Mouse (Mus musculus): ENCODE data around the gene Cacna1a. TPM values are rescaled to one million over a fixed set of nuclear protein-coding genes. Genes with fewer than 3 reads are reported as not detected.
"Not testable (repeated sequence)": the region's sequence is repeated elsewhere in the genome, so short reads cannot be mapped to it uniquely, and the experiment has no call there.

Gene Cacna1a
- total RNA-seq, 1 experiment from 2014 or later = 13.2 TPM

DNA sequence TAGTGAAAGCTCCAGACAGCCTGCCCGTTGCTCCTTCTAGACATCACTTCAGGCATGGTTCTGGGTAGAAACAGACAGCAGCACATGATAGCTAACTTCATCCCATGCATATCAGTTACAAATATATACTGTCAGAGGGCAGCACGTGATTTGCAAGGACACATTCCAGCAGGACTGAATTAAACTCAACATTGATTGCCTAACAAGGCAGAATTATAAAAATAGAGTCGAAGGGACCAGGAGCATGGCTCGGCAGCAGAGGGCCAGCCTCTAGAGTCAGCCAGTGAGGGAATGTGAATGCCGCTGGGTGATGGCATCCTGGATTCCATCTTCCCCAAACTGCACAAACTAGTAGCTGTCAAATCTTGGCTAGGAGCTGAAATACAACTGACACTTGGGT lies 119.0 kb downstream of the Cacna1a start:
- ATAC-seq (replicated peaks in 1 of 2; ENCODE audit: insufficient read depth in 1 of 2, low FRiP score in 2 of 2, low TSS enrichment in 1 of 2, low read depth in 1 of 2, poor library complexity in 2 of 2, severe bottlenecking in 2 of 2) = no peak

- ATAC-seq (replicated peaks in 1 of 2; ENCODE audit: insufficient read depth in 1 of 2, low FRiP score in 2 of 2, low TSS enrichment in 1 of 2, low read depth in 1 of 2, poor library complexity in 2 of 2, severe bottlenecking in 2 of 2) = not testable (repeated sequence)
These were observed 121.5 kb downstream of the Cacna1a start for GRCm38 (mm10) chr8:84509764-84510163.

- ATAC-seq (replicated peaks in 1 of 2; ENCODE audit: insufficient read depth in 1 of 2, low FRiP score in 2 of 2, low TSS enrichment in 1 of 2, low read depth in 1 of 2, poor library complexity in 2 of 2, severe bottlenecking in 2 of 2) = no peak
These were observed 123.4 kb downstream of the Cacna1a start for GRCm38 (mm10) chr8:84511621-84512020.

GRCm38 (mm10) chr8:84513765-84514164 lies 125.5 kb downstream of the Cacna1a start:
- 0 out of 4 replicates have a peak, but pooled peaks of 1 of the 2 experiments have one; percentile 42 for ATAC-seq (replicated peaks in 1 of 2; ENCODE audit: insufficient read depth in 1 of 2, low FRiP score in 2 of 2, low TSS enrichment in 1 of 2, low read depth in 1 of 2, poor library complexity in 2 of 2, severe bottlenecking in 2 of 2)

DNA sequence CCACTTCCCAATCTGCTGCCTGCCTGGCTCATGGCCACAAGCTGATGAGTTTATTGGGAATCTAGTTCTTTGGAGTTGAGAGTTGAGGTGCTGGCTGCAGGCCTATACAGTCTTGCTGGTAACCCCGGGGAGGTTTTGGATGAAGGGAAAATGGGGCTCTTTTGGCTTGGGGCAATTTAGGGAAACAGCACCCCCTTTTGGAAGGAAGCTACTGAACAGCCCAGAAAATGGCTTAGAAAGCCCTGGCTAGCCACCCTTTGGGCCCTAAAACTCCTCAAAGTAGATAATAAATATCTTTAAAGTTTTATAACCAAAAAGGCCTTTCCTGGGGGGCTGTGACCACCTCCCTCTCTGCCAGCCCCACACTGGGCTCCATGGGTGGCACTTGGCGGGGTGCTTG lies 129.9 kb downstream of the Cacna1a start:
- no peak for ATAC-seq (replicated peaks in 1 of 2; ENCODE audit: insufficient read depth in 1 of 2, low FRiP score in 2 of 2, low TSS enrichment in 1 of 2, low read depth in 1 of 2, poor library complexity in 2 of 2, severe bottlenecking in 2 of 2)

DNA sequence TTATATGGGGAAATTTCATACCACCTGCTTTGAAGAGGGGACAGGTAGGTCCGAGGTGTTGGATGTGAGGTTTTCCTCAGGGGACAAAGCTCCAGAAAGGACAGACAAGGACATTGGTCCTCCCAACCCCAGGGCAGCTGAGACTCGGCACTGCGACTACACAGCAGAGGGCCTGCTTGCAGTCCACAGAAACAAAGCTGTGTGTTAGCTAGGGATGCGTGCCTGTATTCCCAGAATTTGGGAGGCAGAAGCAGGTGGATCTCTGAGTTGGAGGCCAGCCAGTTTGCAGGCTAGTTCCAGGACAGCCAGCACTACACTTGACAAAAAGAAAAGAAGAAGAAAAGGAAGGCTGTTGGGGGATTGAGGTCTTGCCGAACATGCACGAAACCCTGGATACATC lies 130.5 kb downstream of the Cacna1a start:
- no peak for ATAC-seq (replicated peaks in 1 of 2; ENCODE audit: insufficient read depth in 1 of 2, low FRiP score in 2 of 2, low TSS enrichment in 1 of 2, low read depth in 1 of 2, poor library complexity in 2 of 2, severe bottlenecking in 2 of 2)

DNA sequence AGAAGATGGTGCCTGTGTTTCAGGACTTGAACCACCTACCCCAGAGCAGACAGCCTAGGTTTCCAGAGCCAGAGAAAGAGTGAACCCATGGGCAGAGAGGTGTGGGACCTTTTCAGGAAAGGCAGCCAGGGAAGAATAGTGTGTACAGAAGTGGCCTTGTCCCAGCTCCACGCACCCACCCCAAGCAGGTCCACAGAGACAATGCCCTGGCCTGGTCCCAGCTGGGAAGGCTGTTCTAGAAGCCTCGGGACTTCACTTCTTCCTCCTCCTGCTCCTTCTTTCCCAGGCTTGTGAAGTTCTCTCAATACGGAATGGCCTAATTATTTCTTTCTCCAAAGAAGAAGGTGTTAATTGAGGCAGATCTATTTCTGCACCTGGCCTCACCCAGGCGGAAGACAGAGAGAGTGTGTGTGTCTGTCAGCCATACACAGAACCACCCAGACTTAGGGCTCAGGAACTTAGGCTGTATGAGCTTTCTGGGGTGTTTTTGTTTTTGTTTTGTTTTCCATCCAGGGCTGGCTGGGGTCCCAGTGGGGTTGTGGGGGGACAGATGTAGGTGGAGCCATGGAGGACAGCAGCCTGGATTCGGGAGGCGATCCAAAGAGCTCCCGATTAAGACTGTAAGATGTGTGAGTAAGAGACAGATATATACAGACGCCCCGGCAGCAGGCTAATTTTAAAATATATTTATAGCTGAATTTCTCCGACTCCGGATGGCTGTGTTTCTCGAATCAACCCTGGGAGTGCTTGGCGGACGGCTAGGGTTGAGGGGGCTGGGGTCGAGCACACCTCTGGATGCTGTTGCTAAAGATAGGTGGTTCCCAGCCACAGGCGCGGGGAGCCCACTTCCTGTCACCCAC lies 131.8 kb downstream of the Cacna1a start:
- ATAC-seq (replicated peaks in 1 of 2; ENCODE audit: insufficient read depth in 1 of 2, low FRiP score in 2 of 2, low TSS enrichment in 1 of 2, low read depth in 1 of 2, poor library complexity in 2 of 2, severe bottlenecking in 2 of 2) = no peak

DNA sequence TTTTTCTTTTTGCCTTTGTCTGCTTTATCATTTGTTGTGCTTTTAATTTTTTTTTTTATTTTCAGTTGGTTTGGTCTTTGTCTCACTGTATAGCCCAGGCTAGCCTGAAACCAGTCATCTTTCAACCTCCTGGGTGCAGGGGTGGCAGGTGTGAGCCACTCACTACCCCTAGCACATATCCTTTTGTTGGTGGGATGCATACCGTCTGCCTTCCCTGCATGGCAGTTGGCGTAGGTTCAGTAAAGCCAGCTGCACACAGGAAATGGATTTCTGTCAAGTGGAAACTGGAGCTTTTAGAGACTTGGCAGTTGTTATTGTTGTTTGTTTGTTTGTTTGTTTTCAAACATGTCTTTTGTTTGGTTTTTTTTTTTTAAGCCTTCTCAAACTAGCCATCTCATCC lies 132.8 kb downstream of the Cacna1a start:
- ATAC-seq (replicated peaks in 1 of 2; ENCODE audit: insufficient read depth in 1 of 2, low FRiP score in 2 of 2, low TSS enrichment in 1 of 2, low read depth in 1 of 2, poor library complexity in 2 of 2, severe bottlenecking in 2 of 2) = no peak

- ATAC-seq (replicated peaks in 1 of 2; ENCODE audit: insufficient read depth in 1 of 2, low FRiP score in 2 of 2, low TSS enrichment in 1 of 2, low read depth in 1 of 2, poor library complexity in 2 of 2, severe bottlenecking in 2 of 2) = no peak
These were observed 139.8 kb downstream of the Cacna1a start for GRCm38 (mm10) chr8:84528036-84528435.

- no peak for ATAC-seq (replicated peaks in 1 of 2; ENCODE audit: insufficient read depth in 1 of 2, low FRiP score in 2 of 2, low TSS enrichment in 1 of 2, low read depth in 1 of 2, poor library complexity in 2 of 2, severe bottlenecking in 2 of 2)
These were observed 141.3 kb downstream of the Cacna1a start for GRCm38 (mm10) chr8:84529548-84529947.

- no peak for ATAC-seq (replicated peaks in 1 of 2; ENCODE audit: insufficient read depth in 1 of 2, low FRiP score in 2 of 2, low TSS enrichment in 1 of 2, low read depth in 1 of 2, poor library complexity in 2 of 2, severe bottlenecking in 2 of 2)
These were observed 144.5 kb downstream of the Cacna1a start for GRCm38 (mm10) chr8:84532725-84533124.

- ATAC-seq (replicated peaks in 1 of 2; ENCODE audit: insufficient read depth in 1 of 2, low FRiP score in 2 of 2, low TSS enrichment in 1 of 2, low read depth in 1 of 2, poor library complexity in 2 of 2, severe bottlenecking in 2 of 2) = no peak
These were observed 145.1 kb downstream of the Cacna1a start for GRCm38 (mm10) chr8:84533341-84533740.

GRCm38 (mm10) chr8:84536917-84537316 lies 148.7 kb downstream of the Cacna1a start:
- ATAC-seq (replicated peaks in 1 of 2; ENCODE audit: insufficient read depth in 1 of 2, low FRiP score in 2 of 2, low TSS enrichment in 1 of 2, low read depth in 1 of 2, poor library complexity in 2 of 2, severe bottlenecking in 2 of 2) = no peak

- ATAC-seq (replicated peaks in 1 of 2; ENCODE audit: insufficient read depth in 1 of 2, low FRiP score in 2 of 2, low TSS enrichment in 1 of 2, low read depth in 1 of 2, poor library complexity in 2 of 2, severe bottlenecking in 2 of 2) = no peak
These were observed 151.1 kb downstream of the Cacna1a start for GRCm38 (mm10) chr8:84539376-84539775.

- ATAC-seq (replicated peaks in 1 of 2; ENCODE audit: insufficient read depth in 1 of 2, low FRiP score in 2 of 2, low TSS enrichment in 1 of 2, low read depth in 1 of 2, poor library complexity in 2 of 2, severe bottlenecking in 2 of 2) = no peak
These were observed 154.2 kb downstream of the Cacna1a start for GRCm38 (mm10) chr8:84542481-84542880.

- ATAC-seq (replicated peaks in 1 of 2; ENCODE audit: insufficient read depth in 1 of 2, low FRiP score in 2 of 2, low TSS enrichment in 1 of 2, low read depth in 1 of 2, poor library complexity in 2 of 2, severe bottlenecking in 2 of 2) = no peak
These were observed 157.3 kb downstream of the Cacna1a start for GRCm38 (mm10) chr8:84545522-84545921.

DNA sequence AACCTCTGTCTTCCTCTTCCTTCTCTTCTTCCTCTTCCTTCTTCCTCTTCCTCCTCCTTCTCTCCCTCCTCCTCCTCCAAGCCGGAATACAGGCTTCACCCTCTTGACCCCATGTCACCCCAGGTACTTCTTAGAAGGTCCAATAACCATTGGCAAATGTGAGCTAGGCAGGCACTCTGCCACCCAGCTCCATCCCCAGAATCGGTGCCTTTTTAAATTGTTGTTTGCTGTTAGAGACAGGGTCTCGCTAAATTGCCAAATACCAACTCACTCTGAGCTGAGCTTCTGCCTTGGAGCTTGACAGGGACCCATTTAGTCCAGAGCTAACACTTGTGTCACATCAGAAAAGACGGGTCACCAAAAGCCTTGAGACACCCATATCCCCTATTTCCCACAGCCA lies 164.2 kb downstream of the Cacna1a start:
- ATAC-seq (replicated peaks in 1 of 2; ENCODE audit: insufficient read depth in 1 of 2, low FRiP score in 2 of 2, low TSS enrichment in 1 of 2, low read depth in 1 of 2, poor library complexity in 2 of 2, severe bottlenecking in 2 of 2) = no peak

DNA sequence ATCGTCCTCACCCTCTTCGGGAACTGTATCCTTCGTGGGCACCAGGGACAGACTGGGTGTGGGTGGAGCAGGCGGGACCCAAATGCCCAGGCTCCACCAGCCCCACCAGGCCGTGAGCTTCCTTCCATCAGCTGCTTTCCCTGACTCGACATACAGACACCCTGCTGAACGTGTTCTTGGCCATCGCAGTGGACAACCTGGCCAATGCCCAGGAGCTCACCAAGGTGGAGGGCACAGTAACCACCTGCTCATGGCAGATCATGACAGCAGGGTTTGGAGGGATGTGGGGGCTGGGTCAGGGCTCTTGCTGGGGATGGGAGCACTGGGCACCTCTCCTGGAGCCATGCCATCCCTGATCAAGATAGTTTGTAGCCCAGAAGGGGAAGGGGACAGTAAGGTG lies 164.9 kb downstream of the Cacna1a start:
- ATAC-seq (replicated peaks in 1 of 2; ENCODE audit: insufficient read depth in 1 of 2, low FRiP score in 2 of 2, low TSS enrichment in 1 of 2, low read depth in 1 of 2, poor library complexity in 2 of 2, severe bottlenecking in 2 of 2) = no peak

DNA sequence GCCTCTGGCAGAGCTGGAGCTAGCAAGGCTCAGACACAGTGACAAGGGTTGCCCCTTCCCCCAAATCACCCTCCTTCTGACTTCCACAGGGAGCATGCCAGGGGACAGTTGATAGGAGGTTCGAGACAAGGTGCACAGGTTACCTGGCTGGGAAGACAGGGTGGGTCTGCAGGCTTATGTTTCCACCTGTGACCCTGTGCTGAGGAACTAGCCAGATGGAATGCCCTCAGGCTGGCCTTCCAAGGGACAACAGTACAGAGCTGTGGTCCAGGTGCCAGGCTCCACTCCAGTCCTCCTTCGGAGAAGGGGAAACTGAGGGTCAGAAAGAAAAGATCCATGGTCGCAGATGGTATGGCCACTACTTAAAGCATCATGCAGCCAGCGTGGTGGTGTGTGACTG lies 165.4 kb downstream of the Cacna1a start:
- no peak for ATAC-seq (replicated peaks in 1 of 2; ENCODE audit: insufficient read depth in 1 of 2, low FRiP score in 2 of 2, low TSS enrichment in 1 of 2, low read depth in 1 of 2, poor library complexity in 2 of 2, severe bottlenecking in 2 of 2)
